Mouse (Mus musculus) thymus, postnatal 10 days (tissue): ENCODE measurements around the gene Atp8a2.

ENCODE experiments used
- DNase-seq, 2 experiments: peaks; one replicate each; pipeline ENCODE4 v3.0.0; 2021; ENCODE audit warnings: low spot score in 2 of 2

Atp8a2 gene

DNA sequence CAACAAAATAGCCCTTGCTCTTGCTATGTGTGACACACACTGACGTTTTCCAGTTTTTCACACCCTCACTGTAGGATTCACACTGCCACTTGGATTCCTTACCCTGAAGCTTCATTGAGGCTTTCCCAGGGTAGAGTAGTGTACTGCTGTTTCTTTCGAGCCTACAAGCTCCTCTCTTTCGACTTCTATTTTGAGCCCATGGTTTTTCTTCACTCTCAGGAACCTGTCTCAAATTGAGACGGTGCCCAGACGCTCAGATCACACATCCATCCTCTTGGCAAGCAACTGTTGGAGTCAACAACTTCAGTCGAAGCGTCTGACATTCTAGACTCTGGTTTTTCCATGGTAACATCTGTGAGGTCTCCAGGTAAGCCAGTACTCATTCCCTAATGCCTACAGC is at the start of gene Atp8a2:
Gene Atp8a2, minus strand, starts transcription at position 296 of the 400 bp plus-strand sequence.
- DNase-seq = no peak

- DNase-seq = no peak
Observed at GRCm38 (mm10) chr14:60238551-60238950, 41.6 kb upstream of the Atp8a2 start.

GRCm38 (mm10) chr14:60219886-60220285 is 22.9 kb upstream of the Atp8a2 start:
- no peak for DNase-seq

- DNase-seq = no peak
Observed at GRCm38 (mm10) chr14:60217616-60218015, 20.6 kb upstream of the Atp8a2 start.

DNA sequence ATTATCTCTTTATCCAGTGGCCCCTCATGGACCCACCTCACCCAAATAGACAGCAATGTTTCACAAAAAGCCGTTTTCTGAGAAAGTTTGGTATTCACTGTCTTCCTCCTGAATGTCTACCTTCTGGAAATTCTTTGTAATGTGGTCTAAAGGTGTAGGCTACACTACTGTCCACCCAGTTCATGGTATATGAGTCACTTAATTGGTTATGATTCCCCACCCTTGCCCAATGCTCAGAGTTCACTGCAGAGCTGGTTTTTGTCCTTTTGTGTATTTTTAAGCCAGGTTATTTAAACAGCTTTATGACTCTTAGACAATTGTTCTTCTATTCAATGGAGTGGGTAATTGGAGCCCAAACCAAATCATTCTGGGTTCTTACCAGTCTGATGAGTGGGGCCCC is 19.1 kb upstream of the Atp8a2 start:
- DNase-seq = no peak

GRCm38 (mm10) chr14:60215000-60215399 is 18.0 kb upstream of the Atp8a2 start:
- DNase-seq = no peak

- DNase-seq = no peak
Observed at GRCm38 (mm10) chr14:60214040-60214439, 17.1 kb upstream of the Atp8a2 start.

- DNase-seq = no peak
Observed at GRCm38 (mm10) chr14:60209166-60209565, 12.2 kb upstream of the Atp8a2 start.

DNA sequence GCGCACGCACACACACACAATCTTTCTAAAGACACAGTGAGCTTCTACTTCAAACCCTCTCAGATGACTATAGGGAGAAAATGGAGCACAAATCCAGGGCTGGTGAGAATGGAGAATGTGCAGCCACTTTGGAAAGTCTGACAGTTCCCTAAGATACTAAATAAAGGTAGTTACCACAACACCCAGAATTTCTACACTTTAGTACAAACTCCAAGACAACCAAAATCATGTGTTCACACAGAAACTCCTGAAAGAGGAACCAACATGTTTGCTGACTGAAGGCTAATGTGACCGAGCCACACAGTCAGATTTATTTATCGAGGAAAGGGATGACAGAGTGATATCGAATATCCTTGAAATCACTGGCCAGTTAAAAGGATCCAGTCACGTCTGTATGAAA is 8.0 kb upstream of the Atp8a2 start:
- no peak for DNase-seq

- DNase-seq = no peak
Observed at GRCm38 (mm10) chr14:60195999-60196398, 980 bp downstream of the Atp8a2 start.

- no peak for DNase-seq
Observed at GRCm38 (mm10) chr14:60194606-60195005, 2.4 kb downstream of the Atp8a2 start.

DNA sequence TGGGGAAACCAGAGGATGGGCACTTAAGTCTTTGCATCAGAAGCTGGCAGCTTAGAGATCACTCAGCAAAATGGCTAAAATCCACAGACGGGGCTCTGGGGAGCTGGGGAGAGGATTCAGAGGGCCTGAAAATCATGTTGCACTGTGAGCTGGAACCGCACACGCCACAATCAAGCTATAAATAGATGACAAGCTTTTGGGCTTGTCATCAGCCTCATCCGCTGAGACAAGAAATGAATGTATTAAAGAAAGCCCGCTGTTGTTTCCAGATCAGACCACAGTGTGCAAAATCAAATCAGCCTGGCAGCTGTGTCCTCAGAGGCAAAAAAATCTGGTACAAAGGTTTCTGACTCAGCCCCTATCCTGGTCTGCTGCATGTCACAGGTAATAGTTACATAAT is 7.2 kb downstream of the Atp8a2 start:
- no peak for DNase-seq

DNA sequence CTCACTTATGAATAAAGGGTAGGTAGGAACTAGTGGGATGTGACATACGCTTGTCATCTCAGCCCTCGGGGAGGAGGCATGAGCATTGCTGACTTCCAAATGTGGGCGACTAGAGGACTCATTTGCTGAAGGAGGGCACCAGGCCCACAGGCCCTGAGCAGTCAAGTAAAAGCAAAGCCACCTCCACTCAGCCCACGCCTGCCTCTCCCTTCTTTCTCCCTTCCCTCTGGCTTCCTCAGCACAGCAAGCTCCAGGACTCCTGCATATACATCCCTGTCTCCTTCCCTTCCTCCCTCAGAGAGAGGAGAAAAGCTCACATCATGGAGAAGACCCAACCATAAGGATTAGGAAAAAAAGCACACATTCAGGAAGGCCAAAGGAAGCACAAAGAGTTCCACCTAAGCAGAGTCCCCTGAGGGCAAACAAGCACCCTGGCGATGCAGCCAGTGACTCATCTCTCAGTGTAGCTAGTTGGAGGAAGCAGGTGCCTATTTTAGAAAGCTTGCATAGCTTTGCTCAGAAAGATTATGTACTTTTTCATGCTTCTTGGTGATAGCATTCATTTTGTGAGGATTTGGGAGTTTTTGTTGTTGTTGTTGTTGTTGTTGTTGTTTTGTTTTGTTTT is 8.7 kb downstream of the Atp8a2 start:
- DNase-seq = no peak

DNA sequence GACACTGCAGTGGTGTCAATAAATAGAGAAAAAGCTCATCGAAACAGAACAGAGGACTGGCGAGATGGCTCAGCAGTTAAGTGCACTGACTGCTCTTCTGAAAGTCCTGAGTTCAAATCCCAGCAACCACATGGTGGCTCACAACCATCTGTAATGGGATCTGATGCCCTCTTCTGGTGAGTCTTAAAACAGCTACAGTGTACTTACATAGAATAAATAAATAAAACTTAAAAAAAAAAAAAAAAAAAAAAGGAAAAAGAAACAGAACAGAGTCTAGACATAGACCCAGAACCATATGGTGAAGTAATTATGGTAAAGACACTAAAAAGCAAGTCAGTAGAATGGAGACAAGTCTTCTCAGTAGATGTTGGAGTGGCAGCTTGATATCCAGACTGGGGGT is 15.7 kb downstream of the Atp8a2 start:
- no peak for DNase-seq

DNA sequence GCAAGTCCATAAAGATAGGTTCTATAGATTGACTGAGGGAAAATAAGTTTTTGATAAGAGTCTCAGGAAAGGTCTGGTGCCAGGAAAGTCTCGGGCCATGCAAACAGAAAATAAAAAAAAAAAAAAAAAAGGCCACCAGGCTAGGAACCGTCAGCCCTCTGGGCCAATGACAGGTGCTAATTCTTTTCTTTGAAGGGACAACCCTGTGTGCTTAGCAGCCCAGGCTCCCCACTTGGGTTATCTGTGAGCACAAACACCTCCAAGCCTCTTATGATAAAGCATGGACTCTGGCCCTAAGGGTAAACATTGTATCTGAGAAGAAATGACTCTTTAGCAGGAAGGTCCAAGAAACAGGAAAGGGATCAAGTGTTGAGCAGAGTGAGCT is 18.4 kb downstream of the Atp8a2 start:
- DNase-seq = no peak

- DNase-seq = peak in 1 of 2 experiments; percentile 13
Observed at GRCm38 (mm10) chr14:60177614-60178570, 19.1 kb downstream of the Atp8a2 start.

- DNase-seq = peak in 1 of 2 experiments; percentile 5
Observed at GRCm38 (mm10) chr14:60176891-60177613, 19.9 kb downstream of the Atp8a2 start.

GRCm38 (mm10) chr14:60176469-60176890 is 20.5 kb downstream of the Atp8a2 start:
- no peak for DNase-seq

DNA sequence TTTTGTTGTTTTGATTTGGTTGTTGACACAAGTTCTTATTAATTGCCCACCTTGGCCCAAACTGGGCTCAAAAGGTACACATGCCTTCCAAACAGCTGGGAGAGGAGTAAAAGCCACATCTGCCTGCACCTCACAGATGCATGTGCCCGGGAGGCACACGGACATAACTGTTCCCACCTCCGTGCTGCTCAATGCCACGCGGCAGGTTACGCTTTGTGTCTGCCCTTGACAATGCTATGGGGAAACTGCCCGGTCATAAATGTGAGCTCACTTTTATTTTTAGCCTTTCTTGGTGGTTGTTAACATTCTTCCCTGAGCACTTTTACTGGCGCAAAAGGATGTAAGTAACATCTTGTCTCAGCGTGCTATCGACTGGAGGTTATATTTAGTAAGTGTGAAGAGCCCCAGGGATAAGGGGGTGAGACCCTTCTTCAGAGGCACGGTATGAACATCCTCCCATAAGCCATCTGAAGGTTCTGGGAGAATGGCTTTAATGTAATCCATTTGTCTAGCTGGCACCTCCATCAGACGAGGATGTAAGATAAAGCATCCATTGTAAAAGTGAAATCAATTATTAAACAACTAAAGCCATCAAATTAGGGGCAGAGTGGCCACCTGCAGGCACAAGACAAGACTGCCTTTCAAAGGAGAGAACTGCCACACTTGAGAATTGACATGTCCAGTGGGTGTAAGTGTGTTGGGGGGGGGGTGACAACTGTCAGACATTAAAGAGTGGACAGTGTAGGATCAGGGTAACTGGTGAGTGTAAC is 24.5 kb downstream of the Atp8a2 start:
- no peak for DNase-seq

DNA sequence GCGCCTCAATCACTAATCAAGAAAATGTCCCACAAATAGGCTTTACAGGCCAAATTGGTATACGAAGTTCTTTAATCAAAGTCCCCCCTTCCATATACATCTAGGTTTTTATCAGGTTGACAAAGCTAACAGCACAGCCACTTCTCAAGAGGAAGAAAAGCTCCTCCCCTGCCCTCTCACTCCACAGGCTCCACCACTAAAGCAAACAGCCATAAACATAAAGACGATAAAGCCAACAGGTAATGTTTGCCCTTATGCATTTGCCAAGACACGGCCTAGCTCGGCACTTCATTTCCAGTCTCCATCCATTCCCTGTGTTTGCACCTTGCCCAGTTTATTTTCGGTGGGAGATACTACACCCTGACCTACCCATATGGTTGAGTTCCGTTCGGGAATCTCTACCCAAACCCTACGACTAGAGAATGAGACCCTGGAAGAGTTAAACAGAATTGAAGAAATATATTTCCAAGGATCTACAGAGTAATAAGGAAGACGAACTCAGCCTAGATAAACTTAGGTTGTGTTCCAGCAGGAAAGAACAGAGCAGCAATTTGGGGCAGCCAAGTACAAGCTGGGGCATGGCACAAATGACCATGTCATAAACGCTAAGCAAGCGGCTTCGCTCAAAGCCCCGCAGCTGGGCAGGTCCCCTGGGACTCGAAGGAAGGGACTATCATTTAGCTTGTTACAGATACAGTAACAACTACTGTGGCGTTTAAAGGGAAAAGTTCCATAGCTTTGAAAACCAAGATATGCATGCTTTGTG is 26.0 kb downstream of the Atp8a2 start:
- no peak for DNase-seq

DNA sequence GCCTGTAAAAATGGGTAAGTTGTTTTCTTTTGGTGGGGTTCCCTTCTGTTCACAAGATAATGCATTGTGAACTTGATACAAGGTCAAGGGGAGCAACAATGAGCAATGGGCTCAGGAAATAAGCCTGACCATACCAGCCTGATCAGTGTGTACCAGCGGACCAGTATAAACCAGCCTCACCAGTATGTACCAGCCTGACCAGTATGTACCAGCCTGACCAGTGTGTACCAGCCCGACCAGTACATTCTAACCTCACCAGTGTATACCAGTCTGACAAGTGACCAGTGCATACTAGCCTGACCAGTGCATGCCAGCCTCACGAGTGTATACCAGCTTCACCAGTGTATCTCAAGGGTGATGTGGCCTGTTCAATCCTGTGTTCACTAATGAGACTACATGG is 33.6 kb downstream of the Atp8a2 start:
- no peak for DNase-seq
